Mouse (Mus musculus) ES-E14 (cell line): ENCODE measurements around the gene Gpr132. TPM values are rescaled to one million over a fixed set of nuclear protein-coding genes. Genes with fewer than 3 reads are reported as not detected.

Source experiments
- DNase-seq: peaks from one replicate; pipeline ENCODE4 v3.0.0-alpha.2; 2013; ENCODE audit warnings: low read depth, low spot score
- H3K27ac ChIP-seq: 2 replicates; pipeline ENCODE4 v1.5.1; 2012; ENCODE audit warnings: low read depth, mild to moderate bottlenecking, low read length, moderate library complexity, mixed read lengths; ENCODE audit not compliant: poor library complexity, insufficient read depth, severe bottlenecking
- H3K36me3 ChIP-seq: 2 replicates; pipeline ENCODE4 v1.6.1; 2012; ENCODE audit warnings: mild to moderate bottlenecking, low read length, moderate library complexity, mixed read lengths; ENCODE audit not compliant: control insufficient read depth, poor library complexity, insufficient read depth, severe bottlenecking
- H3K4me1 ChIP-seq, 2 experiments: fragments of 150-350 bp in 1 of 2; sonication (generic) in 1 of 2; 2 replicates each; pipeline ENCODE4 v1.6.1; 2012; ENCODE audit warnings: low read length in 2 of 2, mild to moderate bottlenecking in 1 of 2, mixed read lengths in 1 of 2; ENCODE audit not compliant: control insufficient read depth in 2 of 2, insufficient read depth in 2 of 2, poor library complexity in 1 of 2
- H3K4me3 ChIP-seq, 2 experiments: fragments of 150-350 bp in 1 of 2; sonication (generic) in 1 of 2; 2 replicates each; pipeline ENCODE4 v1.5.1; 2012; ENCODE audit warnings: low read length in 2 of 2, low read depth in 1 of 2, mild to moderate bottlenecking in 1 of 2, mixed read lengths in 1 of 2; ENCODE audit not compliant: insufficient read depth in 1 of 2, poor library complexity in 1 of 2, severe bottlenecking in 1 of 2
- H3K9ac ChIP-seq: 2 replicates; pipeline ENCODE4 v1.6.1; 2012; ENCODE audit warnings: low read depth, mild to moderate bottlenecking, low read length, mixed read lengths; ENCODE audit not compliant: poor library complexity, insufficient read depth, severe bottlenecking
- H3K9me3 ChIP-seq: fragments of 150-350 bp; sonication (generic); 2 replicates; pipeline ENCODE4 v1.6.1; 2012; ENCODE audit warnings: low read depth, mild to moderate bottlenecking, low read length; ENCODE audit not compliant: control insufficient read depth, insufficient read depth
- CHD2 ChIP-seq: IDR thresholded peaks from 2 replicates; pipeline ENCODE4 v1.6.1; 2014; ENCODE audit warnings: mild to moderate bottlenecking, low read depth, low read length, inconsistent platforms
- HCFC1 ChIP-seq: IDR thresholded peaks from 2 replicates; pipeline ENCODE4 v1.6.1; 2012; ENCODE audit warnings: low read length, inconsistent platforms, borderline replicate concordance; ENCODE audit not compliant: insufficient read depth
- MAFK ChIP-seq: IDR thresholded peaks from 2 replicates; pipeline ENCODE4 v1.6.1; 2014; ENCODE audit warnings: mild to moderate bottlenecking, low read depth, low read length, inconsistent platforms; ENCODE audit not compliant: insufficient read depth
- ZC3H11A ChIP-seq: IDR thresholded peaks from 2 replicates; pipeline ENCODE4 v1.6.1; 2012; ENCODE audit warnings: low read depth, mild to moderate bottlenecking, inconsistent platforms, low read length, borderline replicate concordance
- ZNF384 ChIP-seq: IDR thresholded peaks from 2 replicates; pipeline ENCODE4 v1.6.1; 2012; ENCODE audit warnings: low read depth, low read length, inconsistent platforms
- in situ Hi-C, 2 experiments: fragments of 600-800 bp; cut with MboI; formaldehyde crosslinking; loops; one replicate each; pipeline ENCODE4 v1.15.1; 2025; ENCODE audit warnings: low sequenced_read_pairs in 2 of 2, inconsistent platforms in 1 of 2; ENCODE audit not compliant: unreplicated experiment in 2 of 2
- total RNA-seq: library from RNA; depleted of rRNA; stranded (reverse); fragments of 300-350 nt; gene quantifications from 2 replicates; pipeline ENCODE4 v1.2.3, GENCODE M21; 2012; rRNA removed

The Gpr132 gene
- total RNA-seq, 1 experiment: 0.36 TPM

GRCm38 (mm10) chr12:112802917-112803316 is 65.1 kb downstream of the Gpr132 start:
- H3K9ac ChIP-seq: no peak overlapping the region
- in situ Hi-C loops: no loop called here
- DNase-seq: no peak
- H3K9me3 ChIP-seq: no peaks in the 10 kb centered on the region
- H3K27ac ChIP-seq: no peak overlapping the region
- TF ChIP-seq HCFC1 (no peak), ZNF384 (no peak), CHD2 (no peak), ZC3H11A (no peak), MAFK (no peak)
- no peaks in the 10 kb centered on the region for H3K36me3 ChIP-seq
- peaks cover 0 to 14% of the 10 kb centered on the region in 2 experiments; a peak in 3 of 4 replicates for H3K4me1 ChIP-seq
- no peak overlapping the region for H3K4me3 ChIP-seq

- in situ Hi-C loops: no loop called here
- Histone ChIP-seq H3K9ac (peak within 1 kb of the TSS; percentile 66), H3K9me3 (no peaks in the 10 kb centered on the region), H3K4me3 (peak within 1 kb of the TSS; percentile 79 to 82), H3K4me1 (peaks cover 0 to 21% of the 10 kb centered on the region in 2 experiments; a peak in 3 of 4 replicates), H3K36me3 (no peaks in the 10 kb centered on the region), H3K27ac (no peak within 1 kb of the TSS)
- TF ChIP-seq ZC3H11A (no peak), ZNF384 (no peak), HCFC1 (no peak), CHD2 (no peak), MAFK (no peak)
- DNase-seq: no peak
Measured at GRCm38 (mm10) chr12:112801864-112802846, 65.9 kb downstream of the Gpr132 start, which contains the start of gene Ahnak2. Gene Ahnak2 (minus strand): TSS chr12:112802657.

Other genes starting within 250 kb of the Gpr132 start
- 2.0 and 2.4 TPM in 2 replicates for gene Adssl1, start 248.2 kb downstream of the Gpr132 start, total RNA-seq
- 301 and 355 TPM in 2 replicates for gene Siva1, start 223.5 kb downstream of the Gpr132 start, total RNA-seq
- 44.1 and 58.9 TPM in 2 replicates for gene Akt1, start 193.3 kb downstream of the Gpr132 start, total RNA-seq
- gene Zbtb42, start 189.4 kb downstream of the Gpr132 start, total RNA-seq: 1.3 and 1.8 TPM in 2 replicates
- gene Cep170b, start 147.8 kb downstream of the Gpr132 start, total RNA-seq: 46.1 and 47.7 TPM in 2 replicates
- 2.4 and 4.7 TPM in 2 replicates for gene Pld4, start 107.6 kb downstream of the Gpr132 start, total RNA-seq
- gene Ahnak2, start 65.6 kb downstream of the Gpr132 start, total RNA-seq: 22.8 and 25.2 TPM in 2 replicates
- gene Clba1, start 59.3 kb downstream of the Gpr132 start, total RNA-seq: 3.1 and 5.0 TPM in 2 replicates
- gene Cdca4, start 38.8 kb downstream of the Gpr132 start, total RNA-seq: 74.8 and 78.2 TPM in 2 replicates
- 54.1 and 129 TPM in 2 replicates for gene Jag2, start 61.5 kb upstream of the Gpr132 start, total RNA-seq
- gene Nudt14, start 73.9 kb upstream of the Gpr132 start, total RNA-seq: 21.9 and 28.1 TPM in 2 replicates
- 13.4 and 15.2 TPM in 2 replicates for gene Btbd6, start 108.3 kb upstream of the Gpr132 start, total RNA-seq
- 56.4 and 63.4 TPM in 2 replicates for gene Brf1, start 132.5 kb upstream of the Gpr132 start, total RNA-seq
- gene Pacs2, start 146.3 kb upstream of the Gpr132 start, total RNA-seq: 17.2 and 20.7 TPM in 2 replicates
- 0.22 and 0.79 TPM in 2 replicates for gene Tex22, start 206.3 kb upstream of the Gpr132 start, total RNA-seq
- gene Mta1, start 230.1 kb upstream of the Gpr132 start, total RNA-seq: 30.3 and 49.7 TPM in 2 replicates